Mouse (Mus musculus): ENCODE data around the gene Cacna1a. TPM values are rescaled to one million over a fixed set of nuclear protein-coding genes. Genes with fewer than 3 reads are reported as not detected.
A peak's percentile ranks its signal among the peaks of the same experiment; 100 is the strongest.

Cacna1a gene
- polyA plus RNA-seq, 1 experiment from 2014 or later: 3.8 TPM

DNA sequence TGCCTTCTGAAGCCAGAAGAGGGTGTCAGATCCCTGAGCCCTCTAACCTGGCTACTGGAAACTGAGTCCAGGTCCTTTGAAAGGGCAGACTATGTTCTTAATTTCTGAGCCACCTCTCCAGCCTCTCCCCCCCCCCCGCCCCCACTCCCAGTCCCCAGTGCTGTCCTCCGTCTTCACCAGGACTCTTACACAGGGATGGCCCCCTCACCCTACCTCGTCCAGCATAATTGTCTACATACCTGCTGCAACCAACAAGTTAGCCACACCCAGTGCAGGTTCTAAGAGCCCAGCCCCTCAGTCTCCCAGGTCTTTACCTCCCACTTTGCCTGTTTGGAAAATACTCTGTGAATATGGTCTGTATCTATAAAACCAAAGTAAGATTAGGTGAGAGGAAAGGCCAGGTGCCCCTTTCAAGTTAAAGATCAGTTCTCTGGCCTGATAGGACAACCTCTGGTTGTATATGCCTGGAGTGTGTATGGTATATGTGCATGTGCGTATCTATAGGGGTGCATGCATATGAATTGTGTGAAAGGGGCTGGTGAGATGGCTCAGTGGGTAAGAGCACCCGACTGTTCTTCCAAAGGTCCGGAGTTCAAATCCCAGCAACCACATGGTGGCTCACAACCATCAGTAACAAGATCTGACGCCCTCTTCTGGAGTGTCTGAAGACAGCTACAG is 252.5 kb downstream of the Cacna1a start:
- ATAC-seq (ENCODE audit: insufficient read depth) (no peak), DNase-seq (no peak)
- Histone ChIP-seq H3K9me3 (ENCODE audit: low read depth, low read length) (no peaks in the 10 kb centered on the region), H3K9ac (no peak overlapping the region), H3K4me1 (ENCODE audit: insufficient read depth) (peaks cover 5% of the 10 kb centered on the region; the same call in 1 of the 2 replicates), H3K36me3 (ENCODE audit: insufficient read depth) (no peaks in the 10 kb centered on the region), H3K4me2 (peak overlapping the region; percentile 81), H3K27me3 (ENCODE audit: insufficient read depth, low read length) (no peaks in the 10 kb centered on the region), H3K4me3 (ENCODE audit: low read depth, low read length) (no peak overlapping the region), H3K27ac (ENCODE audit: low read depth) (no peak overlapping the region)
- no peak for TF ChIP-seq CTCF (IDR thresholded peaks at IDR 0.05; ENCODE audit: low read depth)
- 61% methylated on average over 7 of the region's 7 CpGs for WGBS

DNA sequence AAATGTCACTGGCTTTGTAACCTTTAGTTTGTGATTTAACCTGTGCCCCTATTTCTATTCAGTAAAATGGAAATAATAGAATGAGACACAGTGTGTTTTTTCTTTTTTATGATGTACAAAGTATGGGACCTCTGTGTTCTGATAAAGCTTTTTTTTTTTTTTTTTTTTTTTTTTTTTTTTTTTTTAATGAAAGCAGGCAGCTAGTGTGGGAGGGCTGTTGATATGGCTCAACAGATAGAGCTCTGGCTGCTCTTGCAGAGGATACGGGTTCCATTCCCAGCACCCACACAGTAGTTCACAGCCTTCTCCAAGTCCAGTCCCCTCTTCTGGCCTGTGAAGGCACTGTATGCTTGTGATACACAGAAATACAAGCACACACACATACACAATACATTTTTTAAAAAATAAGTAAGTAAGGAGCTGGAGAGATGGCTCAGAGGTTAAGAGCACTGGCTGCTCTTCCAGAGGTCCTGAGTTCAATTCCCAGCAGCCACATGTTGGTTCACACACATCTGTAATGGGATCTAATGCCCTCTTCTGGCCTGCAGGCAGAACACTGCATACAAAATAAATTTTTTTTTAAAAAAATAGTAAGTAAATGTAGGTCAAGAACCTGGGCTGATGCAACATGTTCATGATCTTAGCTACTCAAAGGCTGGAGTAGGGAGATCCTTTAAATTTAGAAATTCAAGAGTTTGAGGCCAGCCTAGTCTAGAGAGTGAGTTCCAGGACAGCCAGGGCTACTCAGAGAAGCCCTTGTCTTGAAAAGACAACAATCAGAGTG is 253.5 kb downstream of the Cacna1a start:
- Histone ChIP-seq H3K9ac (no peak overlapping the region), H3K36me3 (ENCODE audit: insufficient read depth) (no peaks in the 10 kb centered on the region), H3K27me3 (ENCODE audit: insufficient read depth, low read length) (no peaks in the 10 kb centered on the region), H3K4me2 (no peak overlapping the region), H3K27ac (ENCODE audit: low read depth) (no peak overlapping the region), H3K9me3 (ENCODE audit: low read depth, low read length) (no peaks in the 10 kb centered on the region), H3K4me1 (ENCODE audit: insufficient read depth) (no peaks in the 10 kb centered on the region; the same call in 1 of the 2 replicates), H3K4me3 (ENCODE audit: low read depth, low read length) (no peak overlapping the region)
- no peak for ATAC-seq (ENCODE audit: insufficient read depth)
- 70% methylated on average over 1 of the region's 1 CpGs for WGBS
- DNase-seq: no peak
- TF ChIP-seq CTCF (IDR thresholded peaks at IDR 0.05; ENCODE audit: low read depth): peak; percentile 19; the same call in 1 of the 2 replicates

DNA sequence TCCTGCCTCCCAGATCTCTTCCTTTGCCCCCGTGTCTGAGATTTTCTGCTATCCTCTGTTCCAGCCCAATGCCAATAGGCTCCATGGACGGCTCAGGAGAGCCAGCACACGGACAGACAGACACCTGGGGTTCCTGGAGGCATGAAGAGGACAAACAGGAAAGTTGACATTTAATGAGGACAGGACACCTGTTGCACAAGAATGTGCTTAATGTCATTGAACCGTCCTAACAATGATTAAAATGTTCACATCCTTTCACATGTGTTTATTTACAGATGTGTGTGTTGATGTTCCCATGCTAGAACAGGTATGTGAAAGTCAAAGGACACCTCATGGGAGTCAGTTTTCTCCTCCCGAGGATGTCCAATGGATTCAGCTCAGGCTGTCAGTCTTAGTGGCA is 254.8 kb downstream of the Cacna1a start:
- H3K36me3 ChIP-seq (ENCODE audit: insufficient read depth): no peaks in the 10 kb centered on the region
- ATAC-seq (ENCODE audit: insufficient read depth) (no peak), DNase-seq (no peak)
- no peak overlapping the region for H3K27ac ChIP-seq (ENCODE audit: low read depth)
- no peaks in the 10 kb centered on the region for H3K27me3 ChIP-seq (ENCODE audit: insufficient read depth, low read length)
- H3K4me3 ChIP-seq (ENCODE audit: low read depth, low read length): no peak overlapping the region
- WGBS: 50% methylated on average over 5 of the region's 5 CpGs
- no peak overlapping the region for H3K9ac ChIP-seq
- TF ChIP-seq CTCF (IDR thresholded peaks at IDR 0.05; ENCODE audit: low read depth): no peak
- H3K9me3 ChIP-seq (ENCODE audit: low read depth, low read length): no peaks in the 10 kb centered on the region
- no peak overlapping the region for H3K4me2 ChIP-seq
- peaks cover 6% of the 10 kb centered on the region for H3K4me1 ChIP-seq (ENCODE audit: insufficient read depth)

DNA sequence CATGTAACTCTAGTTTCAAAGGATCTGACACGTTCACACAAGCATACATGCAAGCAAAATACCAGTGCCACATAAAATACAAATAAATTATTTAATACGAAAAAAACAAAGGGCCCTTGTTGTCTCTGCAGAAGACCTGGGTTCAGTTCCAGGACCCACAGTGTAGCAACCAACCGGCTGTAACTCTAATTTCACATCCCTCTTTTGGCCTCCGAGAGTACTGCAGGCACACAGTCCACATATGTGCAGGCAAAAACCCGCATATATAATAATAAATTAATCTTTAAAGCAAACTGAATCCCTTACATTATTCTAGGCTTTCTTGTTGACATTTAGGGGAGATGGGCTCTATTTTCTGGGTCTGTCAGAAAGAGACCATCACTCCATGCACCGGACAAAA is 258.6 kb downstream of the Cacna1a start:
- DNase-seq (peak; percentile 54), ATAC-seq (ENCODE audit: insufficient read depth) (no peak)
- Histone ChIP-seq H3K27me3 (ENCODE audit: insufficient read depth, low read length) (no peaks in the 10 kb centered on the region), H3K9ac (no peak overlapping the region), H3K4me3 (ENCODE audit: low read depth, low read length) (no peak overlapping the region; the same call in 1 of the 2 replicates), H3K4me1 (ENCODE audit: insufficient read depth) (peaks cover 6% of the 10 kb centered on the region; the same call in 1 of the 2 replicates), H3K9me3 (ENCODE audit: low read depth, low read length) (no peaks in the 10 kb centered on the region), H3K36me3 (ENCODE audit: insufficient read depth) (no peaks in the 10 kb centered on the region), H3K4me2 (peak overlapping the region; percentile 56), H3K27ac (ENCODE audit: low read depth) (peak overlapping the region; percentile 60; the same call in 1 of the 2 replicates)
- peak; percentile 45 for TF ChIP-seq CTCF (IDR thresholded peaks at IDR 0.05; ENCODE audit: low read depth)
- 51% methylated on average over 6 of the region's 6 CpGs for WGBS

DNA sequence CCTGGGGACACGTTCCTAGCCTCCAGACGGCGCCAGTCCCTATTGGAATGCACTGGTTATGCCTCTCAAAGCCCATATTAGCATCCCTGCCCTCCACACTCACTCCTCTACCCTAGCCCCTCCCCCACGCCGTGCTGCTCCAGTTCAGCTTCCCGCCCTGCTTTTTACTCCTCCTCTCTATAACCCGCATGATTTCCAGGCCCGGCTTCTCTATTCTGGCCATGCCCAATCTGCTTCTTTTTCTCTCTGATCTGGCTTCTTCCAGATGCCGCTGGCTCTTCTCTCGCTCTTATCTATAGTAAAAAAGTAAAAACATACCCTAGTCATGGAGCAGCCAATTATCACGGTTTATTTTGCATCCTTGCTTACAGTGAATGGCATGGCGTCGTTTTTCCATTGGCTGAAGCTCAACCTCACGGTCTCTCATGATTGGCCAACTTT is 259.2 kb downstream of the Cacna1a start:
- peak; percentile 72 for DNase-seq
- peak overlapping the region; percentile 56 for H3K4me2 ChIP-seq
- no peaks in the 10 kb centered on the region for H3K27me3 ChIP-seq (ENCODE audit: insufficient read depth, low read length)
- peak overlapping the region; percentile 60; the same call in 1 of the 2 replicates for H3K27ac ChIP-seq (ENCODE audit: low read depth)
- H3K9ac ChIP-seq: peak overlapping the region; percentile 14; the same call in 1 of the 2 replicates
- H3K4me3 ChIP-seq (ENCODE audit: low read depth, low read length): peak overlapping the region; percentile 22
- no peaks in the 10 kb centered on the region for H3K36me3 ChIP-seq (ENCODE audit: insufficient read depth)
- WGBS: 2% methylated on average over 14 of the region's 14 CpGs
- peaks cover 6% of the 10 kb centered on the region; the same call in 1 of the 2 replicates for H3K4me1 ChIP-seq (ENCODE audit: insufficient read depth)
- TF ChIP-seq CTCF (IDR thresholded peaks at IDR 0.05; ENCODE audit: low read depth): peak; percentile 40; the same call in 1 of the 2 replicates
- peak; percentile 77 for ATAC-seq (ENCODE audit: insufficient read depth)
- no peaks in the 10 kb centered on the region for H3K9me3 ChIP-seq (ENCODE audit: low read depth, low read length)

- 54% methylated on average over 3 of the region's 3 CpGs for WGBS
- no peak for TF ChIP-seq CTCF (IDR thresholded peaks at IDR 0.05; ENCODE audit: low read depth)
- DNase-seq (no peak), ATAC-seq (ENCODE audit: insufficient read depth) (no peak)
- Histone ChIP-seq H3K27ac (ENCODE audit: low read depth) (peak overlapping the region; percentile 46), H3K4me3 (ENCODE audit: low read depth, low read length) (no peak overlapping the region), H3K9me3 (ENCODE audit: low read depth, low read length) (no peaks in the 10 kb centered on the region), H3K36me3 (ENCODE audit: insufficient read depth) (no peaks in the 10 kb centered on the region), H3K27me3 (ENCODE audit: insufficient read depth, low read length) (no peaks in the 10 kb centered on the region), H3K4me2 (no peak overlapping the region), H3K9ac (no peak overlapping the region), H3K4me1 (ENCODE audit: insufficient read depth) (peaks cover 14% of the 10 kb centered on the region)
Measured at GRCm38 (mm10) chr8:84650213-84650612, 262.0 kb downstream of the Cacna1a start.
